Mouse (Mus musculus) thymus, adult 2 months (tissue): ENCODE results near the gene Dnaaf2.

Experiments
- CTCF ChIP-seq: fragments of 200-500 bp; IDR thresholded peaks from 2 replicates; pipeline ENCODE4 v1.5.1; 2012; ENCODE audit warnings: mild to moderate bottlenecking, control low read depth, low read length, moderate library complexity, borderline replicate concordance; ENCODE audit not compliant: control insufficient read depth, poor library complexity, insufficient read depth; ENCODE audit errors: extremely low read depth
- POLR2A ChIP-seq: fragments of 200-500 bp; IDR thresholded peaks from 2 replicates; pipeline ENCODE4 v1.6.1; 2012; ENCODE audit warnings: mild to moderate bottlenecking, low read length, control low read depth, moderate library complexity; ENCODE audit not compliant: control insufficient read depth, poor library complexity, insufficient read depth; ENCODE audit errors: extremely low read depth

- TF ChIP-seq CTCF = no peak
- TF ChIP-seq POLR2A = no peak
Measured at GRCm38 (mm10) chr12:69179371-69179770, 18.9 kb downstream of the Dnaaf2 start.
